Mouse (Mus musculus): ENCODE results near the gene Hsbp1. TPM values are rescaled to one million over a fixed set of nuclear protein-coding genes. Genes with fewer than 3 reads are reported as not detected.
"Not testable (repeated sequence)": the region's sequence is repeated elsewhere in the genome, so short reads cannot be mapped to it uniquely, and the experiment has no call there.

The Hsbp1 gene
- polyA plus RNA-seq, 1 experiment from 2014 or later, result 741 TPM

- H3K9ac ChIP-seq, result peak overlapping the region; percentile 93
- H3K27me3 ChIP-seq (ENCODE audit: control insufficient read depth, insufficient read depth, low read length), result no peaks in the 10 kb centered on the region
- H3K4me1 ChIP-seq (replicated peaks; ENCODE audit: control insufficient read depth, insufficient read depth, low read length), result peaks cover 5% of the 10 kb centered on the region; the same call in 1 of the 2 replicates
- peak overlapping the region; percentile 64 for H3K4me2 ChIP-seq (replicated peaks)
- 54% methylated on average over 22 of the region's 22 CpGs for WGBS
- no peaks in the 10 kb centered on the region for H3K9me3 ChIP-seq (ENCODE audit: control insufficient read depth, low read length)
- peaks cover 42% of the 10 kb centered on the region for H3K36me3 ChIP-seq (replicated peaks; ENCODE audit: control insufficient read depth, insufficient read depth)
- H3K4me3 ChIP-seq (replicated peaks; ENCODE audit: low read length), result peak overlapping the region; percentile 84
- DNase-seq (ENCODE audit: low spot score), result peak; percentile 24
- no peak for ATAC-seq (ENCODE audit: low FRiP score)
- H3K27ac ChIP-seq, result peak overlapping the region; percentile 62
These were observed 868 bp downstream of the Hsbp1 start for GRCm38 (mm10) chr8:119345029-119345682.

DNA sequence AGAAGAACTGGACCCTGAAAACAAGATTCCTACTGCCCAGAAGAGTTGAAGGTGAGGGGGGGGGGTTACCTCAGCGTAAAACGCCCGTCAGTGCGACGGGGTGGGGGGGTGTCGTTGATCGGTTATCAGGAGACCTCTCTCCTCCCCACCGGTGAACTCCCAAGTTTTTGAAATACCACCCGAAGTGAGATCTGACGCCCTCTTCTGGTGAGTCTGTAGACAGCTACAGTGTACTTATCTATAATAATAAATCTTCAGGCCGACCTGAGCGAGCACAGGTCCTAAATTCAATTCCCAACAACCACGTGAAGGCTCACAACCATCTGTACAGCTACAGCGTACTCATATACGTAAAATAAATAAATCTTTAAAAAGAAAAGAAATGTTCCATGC lies 1.4 kb downstream of the Hsbp1 start:
- peaks cover 5% of the 10 kb centered on the region; the same call in 1 of the 2 replicates for H3K4me1 ChIP-seq (replicated peaks; ENCODE audit: control insufficient read depth, insufficient read depth, low read length)
- no peaks in the 10 kb centered on the region for H3K27me3 ChIP-seq (ENCODE audit: control insufficient read depth, insufficient read depth, low read length)
- H3K9me3 ChIP-seq (ENCODE audit: control insufficient read depth, low read length), result no peaks in the 10 kb centered on the region
- peak overlapping the region; percentile 84; the same call in 1 of the 2 replicates for H3K4me3 ChIP-seq (replicated peaks; ENCODE audit: low read length)
- H3K27ac ChIP-seq, result no peak overlapping the region
- no peak overlapping the region for H3K9ac ChIP-seq
- WGBS, result 84% methylated on average over 15 of the region's 15 CpGs
- DNase-seq (ENCODE audit: low spot score), result no peak
- peak overlapping the region; percentile 64; the same call in 1 of the 2 replicates for H3K4me2 ChIP-seq (replicated peaks)
- no peak for ATAC-seq (ENCODE audit: low FRiP score)
- H3K36me3 ChIP-seq (replicated peaks; ENCODE audit: control insufficient read depth, insufficient read depth), result peaks cover 46% of the 10 kb centered on the region

DNA sequence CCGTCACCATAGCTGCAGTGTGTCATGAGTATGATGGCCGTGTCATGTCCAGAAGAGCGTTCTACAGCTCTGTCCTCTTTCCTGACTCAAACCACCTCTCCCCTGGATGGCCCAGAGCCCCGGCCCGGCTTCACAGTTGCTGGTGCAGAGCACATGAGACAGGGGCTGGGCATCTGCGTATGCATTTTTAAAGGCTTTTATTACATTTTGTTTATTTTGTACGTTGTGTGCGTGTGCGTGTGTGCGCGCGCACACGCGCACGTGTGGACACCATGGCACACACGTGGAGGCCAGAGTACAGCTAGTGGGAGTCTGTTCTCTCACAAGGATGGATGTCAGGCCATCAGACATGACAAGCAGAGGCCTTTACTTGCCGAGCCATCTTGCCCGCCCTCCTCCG lies 7.4 kb downstream of the Hsbp1 start:
- Histone ChIP-seq H3K27me3 (ENCODE audit: control insufficient read depth, insufficient read depth, low read length) (no peaks in the 10 kb centered on the region), H3K36me3 (replicated peaks; ENCODE audit: control insufficient read depth, insufficient read depth) (peaks cover 47% of the 10 kb centered on the region), H3K9me3 (ENCODE audit: control insufficient read depth, low read length) (no peaks in the 10 kb centered on the region), H3K4me1 (replicated peaks; ENCODE audit: control insufficient read depth, insufficient read depth, low read length) (no peaks in the 10 kb centered on the region), H3K9ac (no peak overlapping the region), H3K27ac (no peak overlapping the region), H3K4me2 (replicated peaks) (no peak overlapping the region), H3K4me3 (replicated peaks; ENCODE audit: low read length) (no peak overlapping the region)
- WGBS, result 93% methylated on average over 19 of the region's 19 CpGs
- no peak for ATAC-seq (ENCODE audit: low FRiP score)
- DNase-seq (ENCODE audit: low spot score), result no peak

DNA sequence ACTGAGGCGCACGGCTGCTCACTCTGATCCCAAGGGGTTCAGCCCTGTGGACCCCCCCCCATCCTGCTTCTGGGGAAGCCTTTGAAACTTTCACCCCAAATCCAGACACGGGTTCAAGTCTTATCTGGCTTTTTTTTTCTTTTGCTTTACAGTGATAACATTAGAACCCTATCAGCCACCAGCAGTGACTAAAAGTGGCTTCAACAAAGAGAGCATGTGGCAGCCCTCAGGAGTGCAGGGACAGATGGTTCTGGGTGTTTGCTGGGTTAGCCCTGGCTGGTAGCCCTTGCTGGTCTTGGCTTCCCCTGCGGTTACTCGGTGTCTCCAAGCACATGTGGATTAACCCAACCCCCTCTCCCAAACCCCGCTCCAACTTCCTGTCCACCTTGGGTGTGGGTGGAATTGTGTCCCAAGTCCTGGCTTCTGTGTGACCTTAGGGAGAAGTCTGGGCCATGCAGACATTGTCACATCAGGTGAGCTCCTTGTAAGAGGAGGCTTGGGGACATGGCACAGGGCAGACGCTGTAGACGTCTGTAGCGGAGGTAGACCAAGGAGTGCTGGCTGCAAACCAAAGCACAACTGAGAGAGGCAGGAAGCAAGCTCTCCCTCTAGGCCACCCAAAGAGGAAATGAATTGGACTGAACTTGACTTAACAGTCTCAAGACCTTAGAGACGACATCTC lies 8.8 kb downstream of the Hsbp1 start:
- Histone ChIP-seq H3K4me1 (replicated peaks; ENCODE audit: control insufficient read depth, insufficient read depth, low read length) (no peaks in the 10 kb centered on the region), H3K4me2 (replicated peaks) (no peak overlapping the region), H3K9me3 (ENCODE audit: control insufficient read depth, low read length) (no peaks in the 10 kb centered on the region), H3K27ac (no peak overlapping the region), H3K27me3 (ENCODE audit: control insufficient read depth, insufficient read depth, low read length) (no peaks in the 10 kb centered on the region), H3K4me3 (replicated peaks; ENCODE audit: low read length) (no peak overlapping the region), H3K9ac (no peak overlapping the region), H3K36me3 (replicated peaks; ENCODE audit: control insufficient read depth, insufficient read depth) (peaks cover 32% of the 10 kb centered on the region)
- DNase-seq (ENCODE audit: low spot score) (no peak), ATAC-seq (ENCODE audit: low FRiP score) (no peak)
- WGBS, result 88% methylated on average over 10 of the region's 10 CpGs

DNA sequence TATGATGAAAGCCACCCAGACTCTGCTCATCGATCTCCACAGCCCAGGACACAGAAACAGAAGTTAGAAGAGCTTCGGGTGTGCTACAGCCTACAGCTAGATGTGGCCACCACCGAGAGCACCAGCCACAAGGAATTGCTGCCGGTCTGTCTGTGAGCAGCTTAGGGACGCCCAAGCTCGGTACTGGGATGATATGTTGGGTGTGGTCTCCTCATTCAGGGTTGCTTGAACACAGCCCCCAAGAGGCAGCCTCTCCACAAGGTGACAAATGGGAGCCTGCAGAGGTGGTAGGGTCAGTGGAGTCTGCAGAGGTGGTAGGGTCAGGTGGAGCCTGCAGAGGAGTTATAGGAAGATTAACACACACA lies 9.4 kb downstream of the Hsbp1 start:
- no peak overlapping the region for H3K4me2 ChIP-seq (replicated peaks)
- H3K4me3 ChIP-seq (replicated peaks; ENCODE audit: low read length), result no peak overlapping the region
- no peak overlapping the region for H3K27ac ChIP-seq
- peaks cover 27% of the 10 kb centered on the region for H3K36me3 ChIP-seq (replicated peaks; ENCODE audit: control insufficient read depth, insufficient read depth)
- no peak for DNase-seq (ENCODE audit: low spot score)
- 90% methylated on average over 6 of the region's 6 CpGs for WGBS
- no peaks in the 10 kb centered on the region for H3K27me3 ChIP-seq (ENCODE audit: control insufficient read depth, insufficient read depth, low read length)
- no peak for ATAC-seq (ENCODE audit: low FRiP score)
- no peak overlapping the region for H3K9ac ChIP-seq
- no peaks in the 10 kb centered on the region for H3K9me3 ChIP-seq (ENCODE audit: control insufficient read depth, low read length)
- no peaks in the 10 kb centered on the region for H3K4me1 ChIP-seq (replicated peaks; ENCODE audit: control insufficient read depth, insufficient read depth, low read length)

- 61% methylated on average over 5 of the region's 5 CpGs for WGBS
These were observed 12.3 kb downstream of the Hsbp1 start for GRCm38 (mm10) chr8:119356631-119357030.

DNA sequence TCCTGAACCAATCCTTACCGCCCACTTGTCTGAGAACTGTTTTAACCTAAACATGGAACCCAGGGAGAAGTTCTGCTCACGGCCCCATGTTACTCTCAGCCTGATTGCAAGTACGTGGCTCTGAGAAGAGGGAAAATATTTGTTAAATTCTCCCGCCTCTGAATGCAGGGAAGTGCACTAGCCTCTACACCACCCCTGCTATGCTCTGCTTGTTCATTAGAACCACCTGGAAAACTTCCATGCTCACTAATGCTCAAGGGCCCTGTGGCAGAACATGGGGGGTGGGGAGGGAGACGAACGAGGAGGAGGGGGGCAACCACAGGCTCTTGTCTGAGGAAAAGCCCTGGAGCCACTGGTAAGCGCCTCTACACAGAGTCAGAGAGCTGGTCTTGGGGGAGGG lies 13.9 kb downstream of the Hsbp1 start:
- 86% methylated on average over 7 of the region's 7 CpGs for WGBS
- no peaks in the 10 kb centered on the region for H3K36me3 ChIP-seq (replicated peaks; ENCODE audit: control insufficient read depth, insufficient read depth)

More at GRCm38 (mm10) chr8:119356631-119357030, 12.3 kb downstream of the Hsbp1 start:
- not testable (repeated sequence) for H3K4me2 ChIP-seq (replicated peaks); DNase-seq (ENCODE audit: low spot score); H3K4me1 ChIP-seq (replicated peaks; ENCODE audit: control insufficient read depth, insufficient read depth, low read length); H3K9me3 ChIP-seq (ENCODE audit: control insufficient read depth, low read length); H3K36me3 ChIP-seq (replicated peaks; ENCODE audit: control insufficient read depth, insufficient read depth); ATAC-seq (ENCODE audit: low FRiP score); H3K4me3 ChIP-seq (replicated peaks; ENCODE audit: low read length); H3K27ac ChIP-seq; H3K9ac ChIP-seq; H3K27me3 ChIP-seq (ENCODE audit: control insufficient read depth, insufficient read depth, low read length)

DNA sequence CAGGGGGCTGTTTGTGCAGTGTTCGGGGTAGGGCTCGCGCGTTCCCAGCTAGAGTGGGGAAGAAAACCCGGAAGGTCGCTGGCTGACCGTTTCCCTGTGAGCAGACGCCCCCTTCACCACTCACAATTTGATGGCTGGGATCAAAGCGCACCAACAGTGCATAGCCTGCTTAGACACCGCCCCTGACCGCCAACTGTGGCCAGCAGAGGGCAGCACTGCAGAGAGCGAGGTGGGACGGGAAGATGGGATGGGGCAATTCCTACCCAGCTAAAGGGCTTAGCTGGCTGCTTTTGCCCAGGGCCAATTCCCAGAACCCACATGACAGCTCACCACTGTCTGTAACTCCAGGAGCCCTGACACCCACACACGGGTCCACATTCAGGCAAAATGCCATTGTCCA lies 14.5 kb downstream of the Hsbp1 start:
- Histone ChIP-seq H3K9ac (no peak overlapping the region), H3K4me3 (replicated peaks; ENCODE audit: low read length) (no peak overlapping the region), H3K4me2 (replicated peaks) (no peak overlapping the region), H3K36me3 (replicated peaks; ENCODE audit: control insufficient read depth, insufficient read depth) (no peaks in the 10 kb centered on the region), H3K4me1 (replicated peaks; ENCODE audit: control insufficient read depth, insufficient read depth, low read length) (no peaks in the 10 kb centered on the region), H3K27me3 (ENCODE audit: control insufficient read depth, insufficient read depth, low read length) (no peaks in the 10 kb centered on the region), H3K27ac (no peak overlapping the region), H3K9me3 (ENCODE audit: control insufficient read depth, low read length) (no peaks in the 10 kb centered on the region)
- 47% methylated on average over 14 of the region's 14 CpGs for WGBS
- DNase-seq (ENCODE audit: low spot score) (no peak), ATAC-seq (ENCODE audit: low FRiP score) (no peak)

More for the DNA sequence above, 13.9 kb downstream of the Hsbp1 start:
- DNase-seq (ENCODE audit: low spot score), result no peak
- Histone ChIP-seq H3K27me3 (ENCODE audit: control insufficient read depth, insufficient read depth, low read length) (no peaks in the 10 kb centered on the region), H3K4me1 (replicated peaks; ENCODE audit: control insufficient read depth, insufficient read depth, low read length) (no peaks in the 10 kb centered on the region), H3K9ac (no peak overlapping the region), H3K4me2 (replicated peaks) (no peak overlapping the region), H3K4me3 (replicated peaks; ENCODE audit: low read length) (no peak overlapping the region), H3K9me3 (ENCODE audit: control insufficient read depth, low read length) (no peaks in the 10 kb centered on the region), H3K27ac (no peak overlapping the region)
- no peak for ATAC-seq (ENCODE audit: low FRiP score)

- Histone ChIP-seq H3K9me3 (ENCODE audit: control insufficient read depth, low read length) (no peaks in the 10 kb centered on the region), H3K9ac (no peak overlapping the region), H3K4me1 (replicated peaks; ENCODE audit: control insufficient read depth, insufficient read depth, low read length) (no peaks in the 10 kb centered on the region), H3K36me3 (replicated peaks; ENCODE audit: control insufficient read depth, insufficient read depth) (no peaks in the 10 kb centered on the region), H3K27me3 (ENCODE audit: control insufficient read depth, insufficient read depth, low read length) (no peaks in the 10 kb centered on the region), H3K27ac (no peak overlapping the region), H3K4me3 (replicated peaks; ENCODE audit: low read length) (no peak overlapping the region), H3K4me2 (replicated peaks) (no peak overlapping the region)
- 69% methylated on average over 8 of the region's 8 CpGs for WGBS
- DNase-seq (ENCODE audit: low spot score) (no peak), ATAC-seq (ENCODE audit: low FRiP score) (no peak)
These were observed 16.5 kb downstream of the Hsbp1 start for GRCm38 (mm10) chr8:119360686-119361295.

Data from hindbrain, embryonic 14.5 days (tissue).